Mouse (Mus musculus): Measurements from ENCODE around the gene Fgfr3.

- TF ChIP-seq CTCF (IDR thresholded peaks at IDR 0.05; ENCODE audit: extremely low read depth, insufficient read length, insufficient replicate concordance, low read depth, low read length) (no peak), POLR2A (IDR thresholded peaks at IDR 0.05; ENCODE audit: low read depth, low read length) (no peak)
Observed at GRCm38 (mm10) chr5:33705612-33706349, 15.7 kb upstream of the Fgfr3 start.
